Mouse (Mus musculus): Measurements from ENCODE around the gene Ak5. TPM values are rescaled to one million over a fixed set of nuclear protein-coding genes. Genes with fewer than 3 reads are reported as not detected.

Ak5 gene
- polyA plus RNA-seq, 1 experiment from 2014 or later = 0.09 TPM

- peaks cover 17% of the 10 kb centered on the region for H3K4me1 ChIP-seq (ENCODE audit: control insufficient read depth, low read depth, low read length)
- no peak overlapping the region for H3K4me2 ChIP-seq (ENCODE audit: low read depth, low read length)
- 75% methylated on average over 8 of the region's 8 CpGs for WGBS (ENCODE audit: insufficient replicate concordance)
Measured at GRCm38 (mm10) chr3:152552641-152553040, 115.5 kb downstream of the Ak5 start.

GRCm38 (mm10) chr3:152550528-152551115 lies 117.5 kb downstream of the Ak5 start:
- Histone ChIP-seq H3K4me3 (ENCODE audit: low read depth, low read length) (no peak overlapping the region), H3K4me2 (ENCODE audit: low read depth, low read length) (no peak overlapping the region), H3K9me3 (replicated peaks; ENCODE audit: control insufficient read depth, low read length) (no peaks in the 10 kb centered on the region), H3K27ac (ENCODE audit: low read length) (no peak overlapping the region), H3K27me3 (ENCODE audit: control insufficient read depth, insufficient read depth, low read depth, low read length) (no peaks in the 10 kb centered on the region), H3K9ac (ENCODE audit: low read depth, low read length) (no peak overlapping the region), H3K36me3 (ENCODE audit: control insufficient read depth, insufficient read depth) (no peaks in the 10 kb centered on the region), H3K4me1 (ENCODE audit: control insufficient read depth, low read depth, low read length) (peaks cover 12% of the 10 kb centered on the region; the same call in 1 of the 2 replicates)
- 58% methylated on average over 7 of the region's 7 CpGs for WGBS (ENCODE audit: insufficient replicate concordance)
- ATAC-seq (ENCODE audit: low read depth) = no peak

More at GRCm38 (mm10) chr3:152552641-152553040, 115.5 kb downstream of the Ak5 start:
- H3K27me3 ChIP-seq (ENCODE audit: control insufficient read depth, insufficient read depth, low read depth, low read length) = no peaks in the 10 kb centered on the region
- ATAC-seq (ENCODE audit: low read depth) = no peak
- no peak overlapping the region for H3K4me3 ChIP-seq (ENCODE audit: low read depth, low read length)
- no peak overlapping the region for H3K9ac ChIP-seq (ENCODE audit: low read depth, low read length)
- H3K36me3 ChIP-seq (ENCODE audit: control insufficient read depth, insufficient read depth) = no peaks in the 10 kb centered on the region
- H3K27ac ChIP-seq (ENCODE audit: low read length) = no peak overlapping the region
- H3K9me3 ChIP-seq (replicated peaks; ENCODE audit: control insufficient read depth, low read length) = no peaks in the 10 kb centered on the region

- no peak overlapping the region for H3K27ac ChIP-seq (ENCODE audit: low read length)
- no peak overlapping the region for H3K9ac ChIP-seq (ENCODE audit: low read depth, low read length)
- H3K4me1 ChIP-seq (ENCODE audit: control insufficient read depth, low read depth, low read length) = peaks cover 12% of the 10 kb centered on the region; the same call in 1 of the 2 replicates
- H3K4me2 ChIP-seq (ENCODE audit: low read depth, low read length) = no peak overlapping the region
- H3K36me3 ChIP-seq (ENCODE audit: control insufficient read depth, insufficient read depth) = no peaks in the 10 kb centered on the region
- peak; percentile 81 for ATAC-seq (ENCODE audit: low read depth)
- H3K9me3 ChIP-seq (replicated peaks; ENCODE audit: control insufficient read depth, low read length) = no peaks in the 10 kb centered on the region
- H3K27me3 ChIP-seq (ENCODE audit: control insufficient read depth, insufficient read depth, low read depth, low read length) = no peaks in the 10 kb centered on the region
- no peak overlapping the region for H3K4me3 ChIP-seq (ENCODE audit: low read depth, low read length)
Measured at GRCm38 (mm10) chr3:152550031-152550430, 118.1 kb downstream of the Ak5 start.

GRCm38 (mm10) chr3:152544921-152545320 lies 123.2 kb downstream of the Ak5 start:
- H3K4me3 ChIP-seq (ENCODE audit: low read depth, low read length) = no peak overlapping the region
- H3K27me3 ChIP-seq (ENCODE audit: control insufficient read depth, insufficient read depth, low read depth, low read length) = no peaks in the 10 kb centered on the region
- no peak overlapping the region for H3K9ac ChIP-seq (ENCODE audit: low read depth, low read length)
- H3K9me3 ChIP-seq (replicated peaks; ENCODE audit: control insufficient read depth, low read length) = no peaks in the 10 kb centered on the region
- no peak overlapping the region for H3K27ac ChIP-seq (ENCODE audit: low read length)
- H3K4me1 ChIP-seq (ENCODE audit: control insufficient read depth, low read depth, low read length) = peaks cover 5% of the 10 kb centered on the region; the same call in 1 of the 2 replicates
- ATAC-seq (ENCODE audit: low read depth) = no peak
- H3K36me3 ChIP-seq (ENCODE audit: control insufficient read depth, insufficient read depth) = no peaks in the 10 kb centered on the region
- WGBS (ENCODE audit: insufficient replicate concordance) = 59% methylated on average over 3 of the region's 3 CpGs
- H3K4me2 ChIP-seq (ENCODE audit: low read depth, low read length) = no peak overlapping the region

GRCm38 (mm10) chr3:152542298-152542697 lies 125.9 kb downstream of the Ak5 start:
- Histone ChIP-seq H3K4me3 (ENCODE audit: low read depth, low read length) (no peak overlapping the region), H3K9ac (ENCODE audit: low read depth, low read length) (no peak overlapping the region), H3K4me1 (ENCODE audit: control insufficient read depth, low read depth, low read length) (no peaks in the 10 kb centered on the region), H3K27me3 (ENCODE audit: control insufficient read depth, insufficient read depth, low read depth, low read length) (no peaks in the 10 kb centered on the region), H3K9me3 (replicated peaks; ENCODE audit: control insufficient read depth, low read length) (no peaks in the 10 kb centered on the region), H3K36me3 (ENCODE audit: control insufficient read depth, insufficient read depth) (no peaks in the 10 kb centered on the region), H3K4me2 (ENCODE audit: low read depth, low read length) (no peak overlapping the region), H3K27ac (ENCODE audit: low read length) (no peak overlapping the region)
- WGBS (ENCODE audit: insufficient replicate concordance) = 79% methylated on average over 5 of the region's 5 CpGs
- no peak for ATAC-seq (ENCODE audit: low read depth)

GRCm38 (mm10) chr3:152530344-152530743 lies 137.8 kb downstream of the Ak5 start:
- Histone ChIP-seq H3K9ac (ENCODE audit: low read depth, low read length) (no peak overlapping the region), H3K4me1 (ENCODE audit: control insufficient read depth, low read depth, low read length) (no peaks in the 10 kb centered on the region), H3K4me2 (ENCODE audit: low read depth, low read length) (no peak overlapping the region), H3K27me3 (ENCODE audit: control insufficient read depth, insufficient read depth, low read depth, low read length) (no peaks in the 10 kb centered on the region), H3K36me3 (ENCODE audit: control insufficient read depth, insufficient read depth) (no peaks in the 10 kb centered on the region), H3K9me3 (replicated peaks; ENCODE audit: control insufficient read depth, low read length) (no peaks in the 10 kb centered on the region), H3K27ac (ENCODE audit: low read length) (no peak overlapping the region), H3K4me3 (ENCODE audit: low read depth, low read length) (no peak overlapping the region)
- ATAC-seq (ENCODE audit: low read depth) = no peak
- WGBS (ENCODE audit: insufficient replicate concordance) = 61% methylated on average over 5 of the region's 5 CpGs

GRCm38 (mm10) chr3:152529058-152529972 lies 138.8 kb downstream of the Ak5 start:
- no peaks in the 10 kb centered on the region for H3K27me3 ChIP-seq (ENCODE audit: control insufficient read depth, insufficient read depth, low read depth, low read length)
- WGBS (ENCODE audit: insufficient replicate concordance) = 42% methylated on average over 11 of the region's 11 CpGs
- H3K9me3 ChIP-seq (replicated peaks; ENCODE audit: control insufficient read depth, low read length) = no peaks in the 10 kb centered on the region
- H3K4me2 ChIP-seq (ENCODE audit: low read depth, low read length) = no peak overlapping the region
- no peak overlapping the region for H3K4me3 ChIP-seq (ENCODE audit: low read depth, low read length)
- H3K9ac ChIP-seq (ENCODE audit: low read depth, low read length) = no peak overlapping the region
- no peaks in the 10 kb centered on the region for H3K36me3 ChIP-seq (ENCODE audit: control insufficient read depth, insufficient read depth)
- no peak for ATAC-seq (ENCODE audit: low read depth)
- no peak overlapping the region for H3K27ac ChIP-seq (ENCODE audit: low read length)
- H3K4me1 ChIP-seq (ENCODE audit: control insufficient read depth, low read depth, low read length) = no peaks in the 10 kb centered on the region

- no peaks in the 10 kb centered on the region for H3K4me1 ChIP-seq (ENCODE audit: control insufficient read depth, low read depth, low read length)
- no peak overlapping the region for H3K9ac ChIP-seq (ENCODE audit: low read depth, low read length)
- WGBS (ENCODE audit: insufficient replicate concordance) = 67% methylated on average over 8 of the region's 8 CpGs
- H3K36me3 ChIP-seq (ENCODE audit: control insufficient read depth, insufficient read depth) = no peaks in the 10 kb centered on the region
- H3K4me3 ChIP-seq (ENCODE audit: low read depth, low read length) = no peak overlapping the region
- no peak overlapping the region for H3K4me2 ChIP-seq (ENCODE audit: low read depth, low read length)
- H3K27ac ChIP-seq (ENCODE audit: low read length) = no peak overlapping the region
- no peaks in the 10 kb centered on the region for H3K9me3 ChIP-seq (replicated peaks; ENCODE audit: control insufficient read depth, low read length)
- ATAC-seq (ENCODE audit: low read depth) = no peak
- no peaks in the 10 kb centered on the region for H3K27me3 ChIP-seq (ENCODE audit: control insufficient read depth, insufficient read depth, low read depth, low read length)
Measured at GRCm38 (mm10) chr3:152526721-152527120, 141.4 kb downstream of the Ak5 start.

- ATAC-seq (ENCODE audit: low read depth) = no peak
- Histone ChIP-seq H3K4me2 (ENCODE audit: low read depth, low read length) (no peak overlapping the region), H3K36me3 (ENCODE audit: control insufficient read depth, insufficient read depth) (no peaks in the 10 kb centered on the region), H3K9me3 (replicated peaks; ENCODE audit: control insufficient read depth, low read length) (no peaks in the 10 kb centered on the region), H3K4me1 (ENCODE audit: control insufficient read depth, low read depth, low read length) (no peaks in the 10 kb centered on the region), H3K4me3 (ENCODE audit: low read depth, low read length) (no peak overlapping the region), H3K9ac (ENCODE audit: low read depth, low read length) (no peak overlapping the region), H3K27me3 (ENCODE audit: control insufficient read depth, insufficient read depth, low read depth, low read length) (no peaks in the 10 kb centered on the region), H3K27ac (ENCODE audit: low read length) (no peak overlapping the region)
- 53% methylated on average over 4 of the region's 4 CpGs for WGBS (ENCODE audit: insufficient replicate concordance)
Measured at GRCm38 (mm10) chr3:152523315-152523638, 144.9 kb downstream of the Ak5 start.

Data from liver, embryonic 16.5 days (tissue).